18 mouse cellular contexts compared by ENCODE assay signal in genomic region chr5:131305223-131305622, GRCm38 (mm10). TPM values are rescaled to one million over a fixed set of nuclear protein-coding genes. Genes with fewer than 3 reads are reported as not detected.
DNase-seq lines count a peak whose midpoint lies in the region; ATAC-seq lines count a peak whose summit lies in the region.
"Had no signal": no experiment of that assay in that cellular context is flagged by ENCODE, and none has a peak within 500 bp of the region (broad histone marks: within the 10 kb centered on the region; RNA-seq: fewer than 3 reads in every experiment).

No protein-coding gene starts in this region.

- H3K4me3 ChIP-seq in embryonic facial prominence, embryonic 14.5 days (ENCODE audit: low read depth, low read length) = peak overlapping the region; percentile 52
- H3K4me3 ChIP-seq in limb, embryonic 12.5 days (replicated peaks) = no peak overlapping the region
- H3K4me3 ChIP-seq: erythroblast, embryonic 14.5 days had no signal

- no peak overlapping the region for H3K27ac ChIP-seq in embryonic facial prominence, embryonic 14.5 days (replicated peaks; ENCODE audit: low read depth, low read length)
- no peak overlapping the region for H3K27ac ChIP-seq in limb, embryonic 12.5 days
- H3K27ac ChIP-seq: lung, embryonic 15.5 days had no signal

- H3K4me1 ChIP-seq in embryonic facial prominence, embryonic 14.5 days (ENCODE audit: control insufficient read depth, insufficient read depth, low read length) = peaks cover 6% of the 10 kb centered on the region; the same call in 1 of the 2 replicates
- H3K4me1 ChIP-seq in limb, embryonic 12.5 days (replicated peaks) = peaks cover 12% of the 10 kb centered on the region

- H3K9me3 ChIP-seq in embryonic facial prominence, embryonic 14.5 days (ENCODE audit: control insufficient read depth, low read length) = no peaks in the 10 kb centered on the region
- H3K9me3 ChIP-seq in limb, embryonic 12.5 days = no peaks in the 10 kb centered on the region
- H3K9me3 ChIP-seq: lung, embryonic 15.5 days had no signal

- no peaks in the 10 kb centered on the region for H3K36me3 ChIP-seq in embryonic facial prominence, embryonic 14.5 days (ENCODE audit: control insufficient read depth, insufficient read depth, low read length)
- no peaks in the 10 kb centered on the region for H3K36me3 ChIP-seq in limb, embryonic 12.5 days
- H3K36me3 ChIP-seq: lung, embryonic 15.5 days had no signal

- peak; percentile 81 for DNase-seq in heart, adult 11 months
- no peak for DNase-seq in heart, postnatal 4 days
- peak; percentile 14 for DNase-seq in ES-CJ7 (ENCODE audit: low read depth, low spot score)
- DNase-seq in embryonic facial prominence, embryonic 14.5 days (ENCODE audit: low spot score) = peak; percentile 31
- no peak for DNase-seq in urinary bladder, adult 18-20 months (ENCODE audit: low spot score in 2 of 2)
- no peak for DNase-seq in lung, postnatal 4 days
- DNase-seq: adrenal gland, postnatal 25 days; cerebellum, adult 11-12 months; gastrocnemius, postnatal 36 days; kidney, postnatal 36 days; retina, postnatal 1 day; thymus, postnatal 25 days had no signal

- 58% methylated on average over 5 of the region's 5 CpGs for WGBS in embryonic facial prominence, embryonic 14.5 days
- 33% methylated on average over 5 of the region's 5 CpGs for WGBS in limb, embryonic 12.5 days

- H3K4me2 ChIP-seq in embryonic facial prominence, embryonic 14.5 days (ENCODE audit: low read depth, low read length) = peak overlapping the region; percentile 72
- peak overlapping the region; percentile 99; the same call in 1 of the 2 replicates for H3K4me2 ChIP-seq in limb, embryonic 12.5 days

- H3K27me3 ChIP-seq in embryonic facial prominence, embryonic 14.5 days (replicated peaks; ENCODE audit: control insufficient read depth, insufficient read depth, low read length) = peaks cover 29% of the 10 kb centered on the region
- peaks cover 47% of the 10 kb centered on the region for H3K27me3 ChIP-seq in limb, embryonic 12.5 days
- H3K27me3 ChIP-seq: Patski had no signal

- no peak overlapping the region for H3K9ac ChIP-seq in embryonic facial prominence, embryonic 14.5 days (ENCODE audit: low read depth, low read length)
- no peak overlapping the region for H3K9ac ChIP-seq in limb, embryonic 12.5 days (replicated peaks)
- H3K9ac ChIP-seq: lung, embryonic 15.5 days had no signal

- no peak for ATAC-seq in embryonic facial prominence, embryonic 14.5 days (ENCODE audit: low read depth)
- ATAC-seq in limb, embryonic 12.5 days (ENCODE audit: insufficient number of reproducible peaks, insufficient read depth, low FRiP score, low TSS enrichment, low read depth) = no peak
- ATAC-seq in erythroblast, adult 5-6 weeks (replicated peaks; ENCODE audit: low FRiP score, poor library complexity, severe bottlenecking) = no peak
- ATAC-seq: Patski had no signal

RNA-seq across cellular contexts. Expression of gene Galnt17, which starts 3.1 kb away (rescaled TPM):
- 1 to 10 TPM; 5.8 to 6.0 TPM for total RNA-seq in heart, postnatal 4 days (2021)
- 4.1 TPM in 2 replicates for polyA plus RNA-seq in embryonic facial prominence, embryonic 14.5 days (2014; fragmentation: Nextera tagmentation; extraction: Ambion mirVana)
- polyA plus RNA-seq in limb, embryonic 12.5 days (2016; fragmentation: Nextera tagmentation; extraction: Ambion mirVana) = 1.8 and 2.6 TPM in 2 replicates
- total RNA-seq in erythroblast, adult 5-6 weeks (2015; ENCODE audit: low replicate concordance) = not detected in 2 replicates
- total RNA-seq in erythroblast, adult 5-6 weeks (2017; ENCODE audit: low replicate concordance) = 0.14 TPM in 1 of 2 replicates, not detected in the other
- total RNA-seq: monocyte, adult 5-6 weeks had no signal
- polyA plus RNA-seq: erythroblast, embryonic 14.5 days had no signal

Comparison
In these comparisons a context has a peak if more than half of its experiments do, and no peak if none do; other contexts are left out.
1. DNase-seq: peak in heart, adult 11 months (single experiment), ES-CJ7 (single experiment) and embryonic facial prominence, embryonic 14.5 days (single experiment); none in heart, postnatal 4 days (single experiment), urinary bladder, adult 18-20 months (0 of 2) and lung, postnatal 4 days (0 of 2).
2. RNA of gene Galnt17, which starts 3.1 kb away (total RNA-seq): 5.8 to 6.0 TPM in heart, postnatal 4 days; 0.14 TPM in erythroblast, adult 5-6 weeks; every median in the first group is over 4 times any median in the second.